Mouse (Mus musculus): ENCODE results near the gene Gm37240. TPM values are rescaled to one million over a fixed set of nuclear protein-coding genes. Genes with fewer than 3 reads are reported as not detected.

The Gm37240 gene
- polyA plus RNA-seq, 1 experiment = 0.91 TPM

GRCm38 (mm10) chr3:85733939-85734729, 153.2 kb downstream of the Gm37240 start:
- H3K9ac ChIP-seq (ENCODE audit: low read depth, poor library complexity, severe bottlenecking) = no peak overlapping the region
- H3K36me3 ChIP-seq (ENCODE audit: control insufficient read depth, insufficient read depth, low read length, poor library complexity, severe bottlenecking) = no peaks in the 10 kb centered on the region
- H3K4me3 ChIP-seq (ENCODE audit: low read depth, low read length) = no peak overlapping the region
- TF ChIP-seq EP300 (IDR thresholded peaks at IDR 0.05; ENCODE audit: insufficient read depth, low read depth, low read length) (no peak), CTCF (IDR thresholded peaks at IDR 0.05; ENCODE audit: low read depth, low read length) (peak; percentile 4)
- H3K27me3 ChIP-seq (ENCODE audit: control insufficient read depth, insufficient read depth, low read length, poor library complexity, severe bottlenecking) = no peaks in the 10 kb centered on the region
- no peak overlapping the region for H3K27ac ChIP-seq (ENCODE audit: insufficient read depth, low read length)
- no peaks in the 10 kb centered on the region for H3K9me3 ChIP-seq (replicated peaks; ENCODE audit: control insufficient read depth, insufficient read depth, low read length, poor library complexity, severe bottlenecking)
- no peaks in the 10 kb centered on the region for H3K4me1 ChIP-seq (ENCODE audit: control insufficient read depth, insufficient read depth, low read length)

- Histone ChIP-seq H3K9ac (ENCODE audit: low read depth, poor library complexity, severe bottlenecking) (no peak overlapping the region), H3K9me3 (replicated peaks; ENCODE audit: control insufficient read depth, insufficient read depth, low read length, poor library complexity, severe bottlenecking) (no peaks in the 10 kb centered on the region), H3K36me3 (ENCODE audit: control insufficient read depth, insufficient read depth, low read length, poor library complexity, severe bottlenecking) (no peaks in the 10 kb centered on the region), H3K4me1 (ENCODE audit: control insufficient read depth, insufficient read depth, low read length) (no peaks in the 10 kb centered on the region), H3K27ac (ENCODE audit: insufficient read depth, low read length) (no peak overlapping the region), H3K27me3 (ENCODE audit: control insufficient read depth, insufficient read depth, low read length, poor library complexity, severe bottlenecking) (no peaks in the 10 kb centered on the region), H3K4me3 (ENCODE audit: low read depth, low read length) (no peak overlapping the region)
- TF ChIP-seq POLR2A (IDR thresholded peaks at IDR 0.05; ENCODE audit: insufficient read depth, low read length) = no peak
Measured at GRCm38 (mm10) chr3:85727171-85727570, 160.1 kb downstream of the Gm37240 start.

GRCm38 (mm10) chr3:85725971-85726370, 161.3 kb downstream of the Gm37240 start:
- Histone ChIP-seq H3K36me3 (ENCODE audit: control insufficient read depth, insufficient read depth, low read length, poor library complexity, severe bottlenecking) (no peaks in the 10 kb centered on the region), H3K9me3 (replicated peaks; ENCODE audit: control insufficient read depth, insufficient read depth, low read length, poor library complexity, severe bottlenecking) (no peaks in the 10 kb centered on the region), H3K27ac (ENCODE audit: insufficient read depth, low read length) (no peak overlapping the region), H3K4me1 (ENCODE audit: control insufficient read depth, insufficient read depth, low read length) (no peaks in the 10 kb centered on the region), H3K9ac (ENCODE audit: low read depth, poor library complexity, severe bottlenecking) (no peak overlapping the region), H3K4me3 (ENCODE audit: low read depth, low read length) (no peak overlapping the region), H3K27me3 (ENCODE audit: control insufficient read depth, insufficient read depth, low read length, poor library complexity, severe bottlenecking) (no peaks in the 10 kb centered on the region)
- no peak for TF ChIP-seq EP300 (IDR thresholded peaks at IDR 0.05; ENCODE audit: insufficient read depth, low read depth, low read length)
- TF ChIP-seq POLR2A (IDR thresholded peaks at IDR 0.05; ENCODE audit: insufficient read depth, low read length) = no peak
- no peak for TF ChIP-seq CTCF (IDR thresholded peaks at IDR 0.05; ENCODE audit: low read depth, low read length)

- Histone ChIP-seq H3K27ac (ENCODE audit: insufficient read depth, low read length) (no peak overlapping the region), H3K27me3 (ENCODE audit: control insufficient read depth, insufficient read depth, low read length, poor library complexity, severe bottlenecking) (no peaks in the 10 kb centered on the region), H3K4me3 (ENCODE audit: low read depth, low read length) (no peak overlapping the region), H3K4me1 (ENCODE audit: control insufficient read depth, insufficient read depth, low read length) (no peaks in the 10 kb centered on the region), H3K9ac (ENCODE audit: low read depth, poor library complexity, severe bottlenecking) (no peak overlapping the region), H3K36me3 (ENCODE audit: control insufficient read depth, insufficient read depth, low read length, poor library complexity, severe bottlenecking) (no peaks in the 10 kb centered on the region), H3K9me3 (replicated peaks; ENCODE audit: control insufficient read depth, insufficient read depth, low read length, poor library complexity, severe bottlenecking) (no peaks in the 10 kb centered on the region)
- TF ChIP-seq EP300 (IDR thresholded peaks at IDR 0.05; ENCODE audit: insufficient read depth, low read depth, low read length) = no peak
Measured at GRCm38 (mm10) chr3:85725110-85725509, 162.2 kb downstream of the Gm37240 start.

- Histone ChIP-seq H3K9me3 (replicated peaks; ENCODE audit: control insufficient read depth, insufficient read depth, low read length, poor library complexity, severe bottlenecking) (no peaks in the 10 kb centered on the region), H3K27ac (ENCODE audit: insufficient read depth, low read length) (no peak overlapping the region), H3K36me3 (ENCODE audit: control insufficient read depth, insufficient read depth, low read length, poor library complexity, severe bottlenecking) (no peaks in the 10 kb centered on the region), H3K4me3 (ENCODE audit: low read depth, low read length) (no peak overlapping the region), H3K4me1 (ENCODE audit: control insufficient read depth, insufficient read depth, low read length) (no peaks in the 10 kb centered on the region), H3K27me3 (ENCODE audit: control insufficient read depth, insufficient read depth, low read length, poor library complexity, severe bottlenecking) (no peaks in the 10 kb centered on the region), H3K9ac (ENCODE audit: low read depth, poor library complexity, severe bottlenecking) (no peak overlapping the region)
- TF ChIP-seq POLR2A (IDR thresholded peaks at IDR 0.05; ENCODE audit: insufficient read depth, low read length) (no peak), CTCF (IDR thresholded peaks at IDR 0.05; ENCODE audit: low read depth, low read length) (no peak), EP300 (IDR thresholded peaks at IDR 0.05; ENCODE audit: insufficient read depth, low read depth, low read length) (no peak)
Measured at GRCm38 (mm10) chr3:85722581-85722980, 164.7 kb downstream of the Gm37240 start.

- H3K4me1 ChIP-seq (ENCODE audit: control insufficient read depth, insufficient read depth, low read length) = no peaks in the 10 kb centered on the region
- no peak overlapping the region for H3K27ac ChIP-seq (ENCODE audit: insufficient read depth, low read length)
- no peaks in the 10 kb centered on the region for H3K36me3 ChIP-seq (ENCODE audit: control insufficient read depth, insufficient read depth, low read length, poor library complexity, severe bottlenecking)
- no peaks in the 10 kb centered on the region for H3K9me3 ChIP-seq (replicated peaks; ENCODE audit: control insufficient read depth, insufficient read depth, low read length, poor library complexity, severe bottlenecking)
- TF ChIP-seq CTCF (IDR thresholded peaks at IDR 0.05; ENCODE audit: low read depth, low read length) (no peak), POLR2A (IDR thresholded peaks at IDR 0.05; ENCODE audit: insufficient read depth, low read length) (no peak), EP300 (IDR thresholded peaks at IDR 0.05; ENCODE audit: insufficient read depth, low read depth, low read length) (no peak)
- no peak overlapping the region for H3K9ac ChIP-seq (ENCODE audit: low read depth, poor library complexity, severe bottlenecking)
- H3K27me3 ChIP-seq (ENCODE audit: control insufficient read depth, insufficient read depth, low read length, poor library complexity, severe bottlenecking) = no peaks in the 10 kb centered on the region
- no peak overlapping the region for H3K4me3 ChIP-seq (ENCODE audit: low read depth, low read length)
Measured at GRCm38 (mm10) chr3:85715764-85716297, 171.5 kb downstream of the Gm37240 start.

Measured in ES-Bruce4 (cell line).